Mouse (Mus musculus) 3T3-L1 (cell line): Measurements from ENCODE around the gene Ccr7.

Experiments
- DNase-seq: peaks from one replicate; pipeline ENCODE4 v3.0.0-alpha.2; 2015; ENCODE audit warnings: low read depth, low spot score

Ccr7 gene

GRCm38 (mm10) chr11:99137385-99137784 lies 17.5 kb downstream of the Ccr7 start:
- no peak for DNase-seq

GRCm38 (mm10) chr11:99136961-99137360 lies 17.9 kb downstream of the Ccr7 start:
- DNase-seq = no peak

DNA sequence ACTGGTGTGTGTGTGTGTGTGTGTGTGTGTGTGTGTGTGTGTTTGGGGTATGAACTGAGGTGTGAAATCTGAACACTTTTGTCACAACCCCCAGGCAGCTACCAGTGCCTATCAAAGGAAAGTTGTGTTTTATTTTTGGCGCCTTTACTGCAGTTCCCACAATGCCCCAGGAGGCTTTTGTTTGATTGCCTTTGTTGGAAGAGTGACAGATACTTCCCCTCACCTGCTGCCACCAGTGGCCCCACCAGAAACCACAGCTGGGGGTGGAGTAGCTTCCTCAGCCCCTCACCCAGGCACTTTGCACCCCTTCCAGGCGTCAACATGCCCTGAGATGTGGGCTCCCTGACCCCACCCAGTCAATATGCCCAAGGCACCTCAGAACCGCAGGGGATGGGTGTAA lies 18.5 kb downstream of the Ccr7 start:
- no peak for DNase-seq

- DNase-seq = no peak
These were observed 19.8 kb downstream of the Ccr7 start for GRCm38 (mm10) chr11:99135047-99135440.

GRCm38 (mm10) chr11:99134266-99135046 lies 20.4 kb downstream of the Ccr7 start:
- DNase-seq = no peak

DNA sequence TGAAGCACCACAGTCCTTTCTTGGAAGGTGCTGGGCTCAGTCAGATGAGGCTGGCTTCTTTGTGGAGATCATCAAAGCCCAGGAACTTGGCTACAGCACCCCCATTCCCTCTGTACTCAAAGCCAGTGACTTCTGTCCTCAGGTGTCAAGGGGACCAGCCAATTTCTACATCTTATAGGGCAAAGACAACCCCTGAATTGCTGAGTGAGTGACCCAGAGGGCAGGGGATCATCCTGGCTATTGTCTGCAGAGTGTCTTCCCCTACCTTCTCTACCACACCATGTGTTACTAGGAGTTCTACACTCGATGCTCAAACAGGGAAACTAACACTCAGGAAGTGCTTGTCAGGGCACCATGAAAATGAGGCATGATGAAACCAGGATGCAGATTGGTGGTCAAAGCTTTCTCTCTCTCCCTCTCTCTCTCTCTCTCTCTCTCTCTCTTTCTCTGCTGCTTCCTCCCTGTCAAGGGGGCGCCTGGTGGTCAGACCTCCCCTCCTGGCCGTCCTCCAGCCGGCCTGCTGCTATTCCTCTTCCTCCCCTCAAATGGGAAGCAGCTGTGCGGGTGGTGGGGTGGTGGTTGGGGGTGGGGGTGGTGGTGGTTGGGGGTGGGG lies 21.5 kb downstream of the Ccr7 start:
- DNase-seq = no peak

DNA sequence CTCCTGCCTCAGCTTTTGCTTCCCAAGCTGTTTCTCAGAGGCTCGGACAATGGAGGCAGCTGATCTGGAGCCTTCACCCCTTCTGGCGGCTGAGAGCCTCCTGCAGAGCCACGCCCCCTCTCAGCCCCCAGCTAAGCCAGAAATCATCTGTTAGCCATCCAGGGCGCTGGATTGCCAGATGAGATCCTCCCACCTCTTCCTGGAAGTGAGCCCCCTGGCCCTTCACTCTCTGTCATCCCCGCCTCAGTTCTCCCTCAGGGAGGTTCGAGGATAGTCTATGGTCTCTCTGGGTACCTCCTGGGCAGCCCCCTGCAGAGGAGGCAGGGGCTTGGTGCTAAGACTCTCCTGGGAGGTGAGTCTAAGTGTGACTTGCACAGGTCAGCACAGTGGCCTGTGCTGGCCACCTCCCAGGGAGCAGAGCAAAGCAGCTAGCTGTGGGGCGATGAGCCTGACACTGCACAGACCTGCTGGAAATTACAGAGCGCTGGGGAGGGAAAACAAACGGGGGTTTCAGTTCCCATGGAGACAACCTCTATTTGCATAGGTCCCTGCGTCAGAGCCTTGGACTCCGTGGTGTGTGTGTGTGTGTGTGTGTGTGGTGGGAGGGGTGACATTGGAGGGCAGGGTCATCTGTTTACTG lies 22.7 kb downstream of the Ccr7 start:
- no peak for DNase-seq

GRCm38 (mm10) chr11:99131463-99131840 lies 23.4 kb downstream of the Ccr7 start:
- no peak for DNase-seq

DNA sequence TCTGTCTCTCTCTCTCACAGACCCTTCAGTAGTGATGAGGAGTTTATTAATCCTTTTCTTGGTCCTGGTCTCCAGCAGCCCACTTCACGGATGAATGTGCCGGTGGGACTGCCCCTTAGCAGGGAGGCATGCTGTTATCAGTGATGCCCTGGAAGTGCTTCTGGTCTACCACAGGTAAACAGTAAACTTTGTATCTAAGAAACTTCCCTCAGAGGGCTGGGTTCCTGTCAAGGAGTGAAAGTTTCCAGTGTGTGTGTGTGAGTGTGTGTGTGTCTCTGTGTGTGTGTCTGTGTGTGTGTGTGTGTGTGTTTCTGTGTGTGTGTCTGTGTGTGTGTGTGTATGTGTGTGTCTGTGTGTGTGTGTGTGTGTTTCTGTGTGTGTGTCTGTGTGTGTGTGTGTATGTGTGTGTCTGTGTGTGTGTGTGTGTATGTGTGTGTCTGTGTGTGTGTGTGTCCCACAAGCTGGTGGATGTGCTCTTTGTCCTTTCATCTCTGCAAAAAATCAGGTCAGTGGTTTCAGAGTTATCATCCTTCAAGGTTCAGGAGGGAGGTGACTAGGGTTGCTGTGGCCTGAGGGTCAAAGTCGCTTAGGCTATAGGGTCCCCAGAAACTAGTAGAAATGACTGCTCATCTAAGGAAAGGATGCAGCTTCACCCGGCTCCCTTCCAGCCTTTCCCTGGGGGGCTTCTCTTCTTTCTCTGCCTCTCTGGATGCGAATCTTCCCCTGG lies 24.0 kb downstream of the Ccr7 start:
- no peak for DNase-seq

DNA sequence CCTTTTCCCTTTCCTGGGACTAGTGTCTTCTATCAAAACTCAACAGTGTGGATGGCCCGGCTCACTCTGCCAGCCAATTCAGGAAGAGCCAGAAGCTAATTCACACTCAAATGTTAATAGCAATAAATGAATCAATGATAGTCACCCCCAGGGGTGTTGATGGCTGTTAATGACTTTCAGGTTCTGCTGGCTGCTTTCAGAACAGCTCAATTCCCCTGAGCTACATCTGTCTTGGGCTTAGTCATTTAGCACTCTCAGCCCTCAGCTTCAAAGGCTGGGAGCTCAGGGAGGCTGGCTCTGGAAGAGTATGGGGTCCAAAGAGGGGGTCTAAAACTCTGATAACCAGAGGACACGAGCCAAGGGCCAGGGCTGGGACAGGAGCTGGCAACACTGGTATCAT lies 25.6 kb downstream of the Ccr7 start:
- DNase-seq = no peak

DNA sequence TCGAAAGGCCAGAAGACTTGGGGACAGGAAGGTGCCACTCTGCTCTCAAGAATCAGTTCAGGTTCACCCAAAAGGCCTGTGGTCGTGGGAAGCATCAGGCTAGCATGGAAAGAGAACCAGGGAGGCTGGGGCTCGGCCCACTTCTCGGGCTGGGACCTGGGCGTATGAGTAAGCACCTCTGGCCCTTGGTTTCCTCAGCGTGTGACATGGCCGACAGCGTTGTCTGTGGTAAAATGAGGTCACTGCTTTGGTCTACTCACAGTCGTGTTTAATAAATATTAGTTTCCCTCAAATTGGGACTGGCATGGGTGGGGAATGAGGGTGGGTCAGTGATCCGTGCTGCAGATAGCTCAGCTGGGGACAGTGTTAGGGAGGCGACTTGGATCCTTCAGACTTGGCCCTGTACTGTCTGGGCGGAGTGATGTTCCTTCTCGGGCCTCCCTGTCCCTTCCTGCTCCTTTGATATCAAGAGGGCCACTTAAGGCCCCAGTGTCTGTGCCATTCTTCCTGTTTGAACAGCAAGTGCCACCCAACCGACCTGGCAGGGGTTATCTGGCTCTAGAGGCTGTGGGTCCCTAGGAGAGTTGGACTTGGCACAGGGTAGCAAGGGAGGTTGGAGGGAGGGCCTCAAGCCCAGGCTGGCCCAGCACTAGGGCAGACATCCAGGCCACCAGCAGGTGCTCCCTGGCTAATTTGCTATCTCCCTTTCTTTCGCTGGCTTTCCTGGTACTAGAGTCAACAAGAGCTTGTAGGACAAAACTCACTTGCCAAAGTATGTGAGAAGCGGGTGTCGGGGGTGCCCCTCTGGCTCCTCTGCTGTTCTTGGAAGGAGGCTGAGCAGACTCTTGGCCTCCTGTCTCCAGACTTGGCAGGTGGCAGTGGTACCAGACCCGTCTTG lies 26.8 kb downstream of the Ccr7 start:
- DNase-seq = no peak

GRCm38 (mm10) chr11:99126482-99127253 lies 28.2 kb downstream of the Ccr7 start:
- DNase-seq = no peak

- peak; percentile 68 for DNase-seq
These were observed 30.2 kb downstream of the Ccr7 start for GRCm38 (mm10) chr11:99124635-99125029.

DNA sequence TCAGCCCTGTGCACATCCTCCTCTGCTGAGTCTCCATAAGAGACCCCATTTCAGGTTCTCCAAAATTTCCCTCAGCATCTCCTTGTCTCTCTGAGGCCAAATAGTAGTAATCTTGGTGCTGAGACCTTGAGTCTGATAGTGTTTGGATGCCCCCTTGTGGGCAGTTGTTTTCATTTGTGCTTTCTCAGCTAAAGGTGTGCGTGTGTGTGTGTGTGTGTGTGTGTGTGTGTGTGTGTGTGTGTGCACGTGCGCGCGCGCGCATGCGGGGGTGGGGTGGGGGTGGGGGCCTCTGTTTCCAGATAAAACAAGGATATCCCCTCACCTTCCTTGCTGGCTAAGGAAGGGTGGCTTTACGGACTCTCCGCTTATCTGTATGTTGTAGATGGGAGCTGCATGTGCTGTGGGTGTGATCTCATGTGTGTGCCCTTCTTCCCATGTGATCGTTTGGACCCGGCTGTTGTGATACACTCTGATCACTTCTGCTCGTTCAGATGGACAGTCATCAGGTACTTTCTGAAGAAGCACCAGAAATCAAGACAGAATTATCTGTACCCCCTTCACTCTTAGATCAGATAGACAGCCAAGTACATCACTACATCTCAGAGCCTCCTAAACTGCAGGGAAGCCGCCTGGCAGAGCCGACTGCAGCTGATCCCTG lies 30.8 kb downstream of the Ccr7 start:
- peak; percentile 91 for DNase-seq

DNA sequence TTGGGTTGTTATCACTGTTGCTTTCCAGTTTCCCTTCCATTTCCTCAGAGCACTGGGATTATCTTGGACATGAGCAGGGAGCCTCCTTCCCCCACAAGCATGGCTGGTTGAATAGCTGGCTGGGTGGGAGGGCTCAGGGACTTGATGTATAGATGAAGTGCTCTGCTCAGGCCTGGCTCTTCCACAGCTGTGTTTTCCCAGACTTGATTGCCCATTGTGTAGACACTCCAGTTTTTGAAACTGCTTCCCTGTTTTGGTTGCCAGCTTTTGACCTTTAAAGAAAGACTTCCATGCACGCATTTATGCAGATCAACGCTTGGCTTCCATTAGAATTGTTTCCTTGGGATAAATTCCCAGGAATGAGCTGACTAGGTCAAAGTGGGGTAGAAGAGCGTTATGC lies 32.2 kb downstream of the Ccr7 start:
- no peak for DNase-seq

DNA sequence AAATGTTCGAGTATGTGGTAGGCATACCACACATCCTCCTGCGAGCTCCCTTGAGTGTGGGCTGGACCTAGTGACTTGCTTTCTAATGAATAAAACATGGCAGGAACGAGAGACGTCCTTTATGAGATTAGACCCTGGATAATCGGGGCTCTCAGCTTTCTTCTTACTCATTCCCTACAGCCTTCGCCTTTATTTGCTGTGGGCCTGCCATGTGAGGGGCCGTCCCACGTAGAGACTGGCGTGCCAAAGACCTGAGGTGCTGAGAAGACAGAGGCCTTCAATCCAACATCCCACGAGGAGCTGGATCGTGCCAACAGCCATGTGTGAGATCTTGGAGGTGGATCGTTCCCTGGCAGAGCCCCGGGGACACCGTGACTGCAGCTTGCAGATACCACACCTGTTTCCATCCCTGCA lies 33.7 kb downstream of the Ccr7 start:
- no peak for DNase-seq

DNA sequence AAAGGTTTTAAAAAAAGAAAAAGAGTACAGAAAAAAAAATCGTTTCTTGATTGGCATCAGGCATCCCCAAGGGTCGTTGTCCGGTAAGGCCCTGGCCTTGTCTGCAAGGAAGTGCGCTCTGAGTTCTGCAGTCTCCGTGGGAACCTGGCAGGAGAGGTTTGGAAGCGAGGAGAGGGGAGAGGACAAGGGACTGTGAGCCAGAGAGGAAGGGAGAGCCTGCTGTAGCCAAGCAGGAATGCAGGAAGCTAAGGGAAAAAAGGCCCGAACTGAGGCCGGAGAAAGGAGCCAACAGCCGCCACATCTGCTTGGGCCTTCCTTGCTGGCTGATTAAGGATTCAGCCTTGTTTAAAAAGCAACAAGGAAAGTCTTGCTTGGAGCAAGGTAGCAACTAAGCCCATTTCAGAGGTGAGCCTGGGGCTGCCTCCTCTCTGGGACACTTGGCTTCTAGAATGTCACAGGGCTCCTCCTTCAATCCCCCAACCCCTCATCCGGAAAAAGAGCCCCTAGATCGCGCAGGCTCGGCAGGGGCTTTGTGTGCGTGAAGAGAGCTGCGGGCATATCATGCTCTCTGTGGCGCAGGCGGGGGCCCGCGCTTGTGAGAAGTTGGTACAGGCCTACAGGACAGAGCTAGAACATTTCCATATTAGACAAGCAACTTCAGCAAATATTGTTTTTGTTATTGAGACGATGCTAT lies 34.2 kb downstream of the Ccr7 start:
- DNase-seq = no peak

DNA sequence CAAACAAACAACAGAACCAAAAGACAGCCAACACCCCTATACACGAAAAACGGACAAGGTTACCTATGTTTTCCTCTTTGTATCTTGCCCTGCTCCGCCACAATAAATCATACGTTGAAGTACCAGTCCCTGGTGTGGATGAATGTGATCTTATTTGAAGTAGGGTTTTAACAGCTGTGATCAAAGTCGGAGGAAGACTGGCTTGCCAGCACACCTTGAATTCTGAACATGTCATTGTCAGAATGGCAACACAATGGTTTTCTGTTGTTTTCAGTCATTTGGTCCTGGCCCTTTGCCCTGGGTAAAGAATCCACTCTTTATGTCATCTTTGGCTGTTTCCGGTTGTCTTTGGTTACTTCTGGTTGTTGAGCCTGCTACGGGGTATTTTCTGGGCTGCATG lies 35.9 kb downstream of the Ccr7 start:
- DNase-seq = no peak

DNA sequence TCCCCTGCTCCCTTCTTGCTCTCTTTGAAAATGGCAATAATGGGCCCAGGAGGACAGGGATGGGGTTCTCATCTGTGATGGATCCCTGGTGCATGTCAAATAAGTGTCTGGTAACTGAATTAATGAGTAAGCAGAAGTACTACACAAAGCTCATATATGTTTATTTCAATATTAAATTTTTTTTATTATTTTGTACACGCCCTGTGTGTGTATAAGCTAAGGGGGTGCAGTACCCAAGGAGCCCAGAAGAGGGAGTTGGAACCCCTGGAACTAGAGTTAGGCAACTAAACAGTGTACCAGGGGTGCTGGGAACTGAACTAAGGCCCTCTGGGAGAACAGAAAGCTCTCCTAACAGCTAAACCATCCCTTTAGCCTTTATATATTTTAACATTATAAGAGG lies 36.5 kb downstream of the Ccr7 start:
- no peak for DNase-seq
